Mouse (Mus musculus): Measurements from ENCODE around the gene Msh4. TPM values are rescaled to one million over a fixed set of nuclear protein-coding genes. Genes with fewer than 3 reads are reported as not detected.

Gene Msh4
- polyA plus RNA-seq, 1 experiment from 2014 or later = 0.03 TPM

- Histone ChIP-seq H3K4me1 (replicated peaks) (peaks cover 66% of the 10 kb centered on the region), H3K9me3 (replicated peaks) (no peaks in the 10 kb centered on the region), H3K27me3 (no peaks in the 10 kb centered on the region), H3K9ac (no peak overlapping the region), H3K4me2 (no peak overlapping the region), H3K27ac (replicated peaks) (peak overlapping the region; percentile 53), H3K4me3 (replicated peaks) (no peak overlapping the region), H3K36me3 (replicated peaks) (no peaks in the 10 kb centered on the region)
- 85% methylated on average over 4 of the region's 4 CpGs for WGBS (ENCODE audit: insufficient replicate concordance)
- no peak for ATAC-seq (ENCODE audit: insufficient read depth)
These were observed 59.8 kb downstream of the Msh4 start for GRCm38 (mm10) chr3:153846109-153846508.

GRCm38 (mm10) chr3:153845500-153845899 is 60.4 kb downstream of the Msh4 start:
- Histone ChIP-seq H3K4me2 (no peak overlapping the region), H3K4me1 (replicated peaks) (peaks cover 62% of the 10 kb centered on the region), H3K9ac (no peak overlapping the region), H3K9me3 (replicated peaks) (no peaks in the 10 kb centered on the region), H3K36me3 (replicated peaks) (no peaks in the 10 kb centered on the region), H3K4me3 (replicated peaks) (no peak overlapping the region), H3K27ac (replicated peaks) (peak overlapping the region; percentile 53), H3K27me3 (no peaks in the 10 kb centered on the region)
- no peak for ATAC-seq (ENCODE audit: insufficient read depth)
- 29% methylated on average over 2 of the region's 2 CpGs for WGBS (ENCODE audit: insufficient replicate concordance)

- ATAC-seq (ENCODE audit: insufficient read depth) = no peak
- H3K4me2 ChIP-seq = no peak overlapping the region
- H3K9ac ChIP-seq = no peak overlapping the region
- no peaks in the 10 kb centered on the region for H3K9me3 ChIP-seq (replicated peaks)
- 0 out of 2 replicates have a peak overlapping the region, but pooled peaks have one; percentile 53 for H3K27ac ChIP-seq (replicated peaks)
- no peaks in the 10 kb centered on the region for H3K27me3 ChIP-seq
- peaks cover 54% of the 10 kb centered on the region for H3K4me1 ChIP-seq (replicated peaks)
- no peaks in the 10 kb centered on the region for H3K36me3 ChIP-seq (replicated peaks)
- 93% methylated on average over 9 of the region's 9 CpGs for WGBS (ENCODE audit: insufficient replicate concordance)
- no peak overlapping the region for H3K4me3 ChIP-seq (replicated peaks)
These were observed 61.2 kb downstream of the Msh4 start for GRCm38 (mm10) chr3:153844757-153845156.

- H3K27me3 ChIP-seq = no peaks in the 10 kb centered on the region
- no peak within 1 kb of the TSS for H3K4me2 ChIP-seq
- no peak for ATAC-seq (ENCODE audit: insufficient read depth)
- H3K36me3 ChIP-seq (replicated peaks) = no peaks in the 10 kb centered on the region
- H3K9me3 ChIP-seq (replicated peaks) = no peaks in the 10 kb centered on the region
- WGBS (ENCODE audit: insufficient replicate concordance) = 83% methylated on average over 10 of the region's 10 CpGs
- no peak within 1 kb of the TSS for H3K4me3 ChIP-seq (replicated peaks)
- H3K9ac ChIP-seq = no peak within 1 kb of the TSS
- peak within 1 kb of the TSS; percentile 53; the same call in 1 of the 2 replicates for H3K27ac ChIP-seq (replicated peaks)
- H3K4me1 ChIP-seq (replicated peaks) = peaks cover 47% of the 10 kb centered on the region
These were observed 61.9 kb downstream of the Msh4 start, which contains the start of gene Asb17 for GRCm38 (mm10) chr3:153844030-153844429. TSS of gene Asb17 (plus strand) at chr3:153844209.

- Histone ChIP-seq H3K4me3 (replicated peaks) (no peak overlapping the region), H3K36me3 (replicated peaks) (no peaks in the 10 kb centered on the region), H3K9ac (no peak overlapping the region), H3K27me3 (no peaks in the 10 kb centered on the region), H3K4me1 (replicated peaks) (peaks cover 35% of the 10 kb centered on the region), H3K4me2 (no peak overlapping the region), H3K9me3 (replicated peaks) (no peaks in the 10 kb centered on the region), H3K27ac (replicated peaks) (no peak overlapping the region)
- no peak for ATAC-seq (ENCODE audit: insufficient read depth)
- 27% methylated on average over 4 of the region's 4 CpGs for WGBS (ENCODE audit: insufficient replicate concordance)
These were observed 68.3 kb downstream of the Msh4 start for GRCm38 (mm10) chr3:153837593-153837992.

- no peaks in the 10 kb centered on the region for H3K36me3 ChIP-seq (replicated peaks)
- H3K4me1 ChIP-seq (replicated peaks) = peaks cover 48% of the 10 kb centered on the region
- WGBS (ENCODE audit: insufficient replicate concordance) = 71% methylated on average over 3 of the region's 3 CpGs
- no peak overlapping the region for H3K27ac ChIP-seq (replicated peaks)
- H3K4me3 ChIP-seq (replicated peaks) = no peak overlapping the region
- H3K9ac ChIP-seq = no peak overlapping the region
- H3K9me3 ChIP-seq (replicated peaks) = no peaks in the 10 kb centered on the region
- ATAC-seq (ENCODE audit: insufficient read depth) = no peak
- no peaks in the 10 kb centered on the region for H3K27me3 ChIP-seq
- no peak overlapping the region for H3K4me2 ChIP-seq
These were observed 69.6 kb downstream of the Msh4 start for GRCm38 (mm10) chr3:153836316-153836715.

- Histone ChIP-seq H3K27me3 (no peaks in the 10 kb centered on the region), H3K4me1 (replicated peaks) (peaks cover 53% of the 10 kb centered on the region), H3K4me2 (no peak overlapping the region), H3K4me3 (replicated peaks) (no peak overlapping the region), H3K27ac (replicated peaks) (peak overlapping the region; percentile 42; the same call in 1 of the 2 replicates), H3K9ac (no peak overlapping the region), H3K36me3 (replicated peaks) (no peaks in the 10 kb centered on the region), H3K9me3 (replicated peaks) (no peaks in the 10 kb centered on the region)
- ATAC-seq (ENCODE audit: insufficient read depth) = no peak
- 38% methylated on average over 7 of the region's 7 CpGs for WGBS (ENCODE audit: insufficient replicate concordance)
These were observed 70.4 kb downstream of the Msh4 start for GRCm38 (mm10) chr3:153835455-153836086.

- Histone ChIP-seq H3K9ac (no peak overlapping the region), H3K9me3 (replicated peaks) (no peaks in the 10 kb centered on the region), H3K4me2 (no peak overlapping the region), H3K27me3 (no peaks in the 10 kb centered on the region), H3K36me3 (replicated peaks) (no peaks in the 10 kb centered on the region), H3K4me3 (replicated peaks) (no peak overlapping the region), H3K4me1 (replicated peaks) (peaks cover 68% of the 10 kb centered on the region), H3K27ac (replicated peaks) (0 out of 2 replicates have a peak overlapping the region, but pooled peaks have one; percentile 42)
- WGBS (ENCODE audit: insufficient replicate concordance) = 91% methylated on average over 4 of the region's 4 CpGs
- no peak for ATAC-seq (ENCODE audit: insufficient read depth)
These were observed 71.9 kb downstream of the Msh4 start for GRCm38 (mm10) chr3:153834071-153834470.

- peak overlapping the region; percentile 88 for H3K27ac ChIP-seq (replicated peaks)
- H3K27me3 ChIP-seq = no peaks in the 10 kb centered on the region
- peak overlapping the region; percentile 49; the same call in 1 of the 2 replicates for H3K9ac ChIP-seq
- peaks cover 64% of the 10 kb centered on the region for H3K4me1 ChIP-seq (replicated peaks)
- ATAC-seq (ENCODE audit: insufficient read depth) = no peak
- no peaks in the 10 kb centered on the region for H3K36me3 ChIP-seq (replicated peaks)
- H3K4me2 ChIP-seq = peak overlapping the region; percentile 62
- WGBS (ENCODE audit: insufficient replicate concordance) = 73% methylated on average over 6 of the region's 6 CpGs
- H3K9me3 ChIP-seq (replicated peaks) = no peaks in the 10 kb centered on the region
- no peak overlapping the region for H3K4me3 ChIP-seq (replicated peaks)
These were observed 73.3 kb downstream of the Msh4 start for GRCm38 (mm10) chr3:153832654-153832945.

- Histone ChIP-seq H3K9me3 (replicated peaks) (no peaks in the 10 kb centered on the region), H3K4me3 (replicated peaks) (no peak overlapping the region; the same call in 1 of the 2 replicates), H3K9ac (peak overlapping the region; percentile 49), H3K4me1 (replicated peaks) (peaks cover 60% of the 10 kb centered on the region), H3K36me3 (replicated peaks) (no peaks in the 10 kb centered on the region), H3K27ac (replicated peaks) (peak overlapping the region; percentile 88), H3K27me3 (no peaks in the 10 kb centered on the region), H3K4me2 (peak overlapping the region; percentile 62)
- 24% methylated on average over 4 of the region's 4 CpGs for WGBS (ENCODE audit: insufficient replicate concordance)
- ATAC-seq (ENCODE audit: insufficient read depth) = peak; percentile 93
These were observed 73.9 kb downstream of the Msh4 start for GRCm38 (mm10) chr3:153831873-153832653.

GRCm38 (mm10) chr3:153831014-153831872 is 74.7 kb downstream of the Msh4 start:
- no peaks in the 10 kb centered on the region for H3K9me3 ChIP-seq (replicated peaks)
- no peak overlapping the region for H3K4me3 ChIP-seq (replicated peaks)
- ATAC-seq (ENCODE audit: insufficient read depth) = peak; percentile 87
- H3K4me2 ChIP-seq = peak overlapping the region; percentile 62
- H3K9ac ChIP-seq = peak overlapping the region; percentile 49; the same call in 1 of the 2 replicates
- H3K4me1 ChIP-seq (replicated peaks) = peaks cover 66% of the 10 kb centered on the region
- no peaks in the 10 kb centered on the region for H3K27me3 ChIP-seq
- peak overlapping the region; percentile 88 for H3K27ac ChIP-seq (replicated peaks)
- no peaks in the 10 kb centered on the region for H3K36me3 ChIP-seq (replicated peaks)
- WGBS (ENCODE audit: insufficient replicate concordance) = 45% methylated on average over 11 of the region's 11 CpGs

All from liver, embryonic 15.5 days (tissue).